ENCODE assay signal across 8 mouse cellular contexts in the genomic region with DNA sequence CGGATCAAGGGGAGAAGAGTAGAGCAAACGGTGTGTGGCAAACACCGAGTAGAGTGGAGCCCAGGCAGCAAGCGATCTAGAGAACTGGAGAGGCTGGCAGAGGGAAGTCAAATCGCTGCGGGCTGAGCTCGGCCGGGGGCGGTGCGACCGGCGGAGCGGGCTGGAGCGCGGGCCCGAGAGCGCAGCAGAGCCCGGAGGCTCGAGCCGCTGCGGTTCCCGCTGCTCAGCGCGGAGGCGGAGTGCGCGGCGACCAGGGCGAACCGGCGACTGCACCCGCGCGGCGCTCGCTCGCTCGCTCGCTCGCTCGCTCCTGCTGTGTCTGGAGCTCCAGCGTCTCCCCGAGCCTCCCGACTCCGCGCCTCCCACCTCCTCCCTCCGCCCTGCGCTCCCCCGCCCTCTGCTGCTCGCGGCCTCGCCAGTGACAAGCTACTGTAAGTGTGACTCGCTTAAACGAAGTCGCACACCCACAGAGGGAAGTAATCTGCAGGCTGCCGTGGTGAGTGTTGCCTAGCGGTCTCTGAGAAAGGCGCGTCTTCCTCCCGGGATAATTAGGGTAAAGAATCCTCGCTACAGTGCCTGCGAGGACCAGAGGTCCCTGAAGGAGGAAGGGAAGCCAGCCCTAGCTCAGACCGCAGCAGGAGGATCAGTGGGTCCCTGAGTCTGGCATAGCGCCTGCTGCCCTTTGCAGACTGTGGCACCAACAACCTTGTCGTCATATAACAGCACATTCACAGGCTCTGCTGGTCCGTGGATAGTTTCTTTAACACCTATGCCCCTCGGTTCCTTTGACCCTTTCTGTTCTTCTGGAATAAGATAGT. TPM values are rescaled to one million over a fixed set of nuclear protein-coding genes. Genes with fewer than 3 reads are reported as not detected.
A peak's percentile ranks its signal among the peaks of the same experiment; 100 is the strongest.
DNase-seq lines count a peak whose midpoint lies in the region; ATAC-seq and TF ChIP-seq lines count a peak whose summit lies in the region.

A gene (minus strand): TSS at position 321 of the 818 bp plus-strand sequence.

- H3K27ac ChIP-seq in embryonic facial prominence, embryonic 10.5 days (replicated peaks), result peak within 1 kb of the TSS; percentile 79
- no peak within 1 kb of the TSS for H3K27ac ChIP-seq in heart, embryonic 14.5 days (replicated peaks in 1 of 2; ENCODE audit: control insufficient read depth in 1 of 2, insufficient read depth in 1 of 2, low read depth in 2 of 2, low read length in 2 of 2)
- no peak within 1 kb of the TSS for H3K27ac ChIP-seq in liver, embryonic 11.5 days (ENCODE audit: low read depth, low read length)

- no peak for TF ChIP-seq POLR2A in myocyte (IDR thresholded peaks at IDR 0.05; ENCODE audit: insufficient read length, low read depth)

- peaks cover 19% of the 10 kb centered on the region for H3K4me1 ChIP-seq in embryonic facial prominence, embryonic 10.5 days
- H3K4me1 ChIP-seq in heart, embryonic 14.5 days (ENCODE audit: control insufficient read depth in 2 of 2, insufficient read depth in 2 of 2, low read length in 2 of 2), result peaks cover 0 to 6% of the 10 kb centered on the region in 2 experiments; a peak in 1 of 4 replicates
- H3K4me1 ChIP-seq in liver, embryonic 11.5 days (replicated peaks; ENCODE audit: control insufficient read depth, insufficient read depth, low read length), result no peaks in the 10 kb centered on the region

- peak within 1 kb of the TSS; percentile 89 for H3K4me2 ChIP-seq in heart, embryonic 14.5 days (ENCODE audit: low read length)
- peak within 1 kb of the TSS; percentile 70 for H3K4me2 ChIP-seq in liver, embryonic 11.5 days
- H3K4me2 ChIP-seq in myocyte (ENCODE audit: low read depth), result peak within 1 kb of the TSS; percentile 12

- H3K4me3 ChIP-seq in embryonic facial prominence, embryonic 10.5 days, result peak within 1 kb of the TSS; percentile 72
- H3K4me3 ChIP-seq in heart, embryonic 14.5 days (ENCODE audit: control insufficient read depth in 1 of 2, insufficient read depth in 1 of 2, low read depth in 1 of 2, low read length in 2 of 2), result peak within 1 kb of the TSS; percentile 62
- peak within 1 kb of the TSS; percentile 45 for H3K4me3 ChIP-seq in liver, embryonic 11.5 days (ENCODE audit: low read depth, low read length)
- no peak within 1 kb of the TSS for H3K4me3 ChIP-seq in myocyte

- ATAC-seq in heart, embryonic 14.5 days (ENCODE audit: insufficient number of reproducible peaks, insufficient read depth, low FRiP score, low read depth), result peak; percentile 88
- ATAC-seq in liver, embryonic 11.5 days (replicated peaks; ENCODE audit: low FRiP score), result peak; percentile 81

- peak; percentile 73 for DNase-seq in layer of hippocampus, adult 11-12 months (ENCODE audit: low spot score)
- no peak for DNase-seq in layer of hippocampus, adult 9-10 months (ENCODE audit: low spot score)
- DNase-seq in embryonic facial prominence, embryonic 10.5 days (ENCODE audit: low spot score), result peak; percentile 86
- peak; percentile 67 for DNase-seq in kidney, postnatal 10 days
- peak; percentile 66 for DNase-seq in liver, embryonic 11.5 days (ENCODE audit: low spot score)
- DNase-seq in testis, postnatal 10 days (ENCODE audit: low spot score), result peak; percentile 62

- under 1% methylated on average over 67 of the region's 67 CpGs for WGBS in embryonic facial prominence, embryonic 10.5 days
- 0% methylated on average over 47 of the region's 67 CpGs for WGBS in heart, embryonic 14.5 days
- WGBS in liver, embryonic 11.5 days, result 1% methylated on average over 53 of the region's 67 CpGs

- H3K79me2 ChIP-seq in myocyte (ENCODE audit: control insufficient read depth, insufficient read depth), result no peaks in the 10 kb centered on the region

- peaks cover 46% of the 10 kb centered on the region for H3K27me3 ChIP-seq in embryonic facial prominence, embryonic 10.5 days (replicated peaks; ENCODE audit: low read depth, poor library complexity, severe bottlenecking)
- peaks cover 22% of the 10 kb centered on the region for H3K27me3 ChIP-seq in heart, embryonic 14.5 days (ENCODE audit: control insufficient read depth, insufficient read depth, low read length)
- peaks cover 29% of the 10 kb centered on the region for H3K27me3 ChIP-seq in liver, embryonic 11.5 days (replicated peaks; ENCODE audit: control insufficient read depth, insufficient read depth, low read length)
- H3K27me3 ChIP-seq in myocyte (ENCODE audit: control insufficient read depth, insufficient read depth, insufficient read length), result no peaks in the 10 kb centered on the region

- no peaks in the 10 kb centered on the region for H3K36me3 ChIP-seq in embryonic facial prominence, embryonic 10.5 days (replicated peaks)
- H3K36me3 ChIP-seq in heart, embryonic 14.5 days (ENCODE audit: control insufficient read depth, insufficient read depth, low read length), result no peaks in the 10 kb centered on the region
- no peaks in the 10 kb centered on the region for H3K36me3 ChIP-seq in liver, embryonic 11.5 days (ENCODE audit: control insufficient read depth, insufficient read depth, low read length)
- no peaks in the 10 kb centered on the region for H3K36me3 ChIP-seq in myocyte (ENCODE audit: control insufficient read depth, insufficient read depth)

- H3K9me3 ChIP-seq in embryonic facial prominence, embryonic 10.5 days, result no peaks in the 10 kb centered on the region
- no peaks in the 10 kb centered on the region for H3K9me3 ChIP-seq in heart, embryonic 14.5 days (ENCODE audit: control insufficient read depth, low read length)
- no peaks in the 10 kb centered on the region for H3K9me3 ChIP-seq in liver, embryonic 11.5 days (ENCODE audit: control insufficient read depth, low read length)

- H3ac ChIP-seq in myocyte (ENCODE audit: control insufficient read depth, insufficient read length), result no peak within 1 kb of the TSS

- H3K9ac ChIP-seq in heart, embryonic 14.5 days (ENCODE audit: low read length), result peak within 1 kb of the TSS; percentile 69
- no peak within 1 kb of the TSS for H3K9ac ChIP-seq in liver, embryonic 11.5 days (ENCODE audit: low read depth, low read length)

TF ChIP-seq in myocyte, 11 proteins besides CTCF, POLR2A, EP300 and RAD21:
- TF ChIP-seq USF1 (IDR thresholded peaks at IDR 0.05; ENCODE audit: low read depth), result no peak
- TF ChIP-seq CEBPB (IDR thresholded peaks at IDR 0.05; ENCODE audit: insufficient read depth, poor library complexity, severe bottlenecking), result no peak
- no peak for TF ChIP-seq E2F4 (IDR thresholded peaks at IDR 0.05; ENCODE audit: insufficient read depth)
- no peak for TF ChIP-seq REST (IDR thresholded peaks at IDR 0.05; ENCODE audit: insufficient read depth, insufficient read length)
- TF ChIP-seq POLR2AphosphoS2 (IDR thresholded peaks at IDR 0.05; ENCODE audit: insufficient read length, low read depth), result no peak
- no peak for TF ChIP-seq TCF12 (IDR thresholded peaks at IDR 0.05; ENCODE audit: insufficient read depth, poor library complexity, severe bottlenecking)
- no peak for TF ChIP-seq SRF (IDR thresholded peaks at IDR 0.05; ENCODE audit: control insufficient read depth, insufficient read length, low read depth)
- TF ChIP-seq MYOD1 (IDR thresholded peaks at IDR 0.05; ENCODE audit: control insufficient read depth in 1 of 3, insufficient read length in 2 of 3, low read depth in 2 of 3), result no peak
- TF ChIP-seq TCF3 (IDR thresholded peaks at IDR 0.05; ENCODE audit: insufficient read length, low read depth), result no peak

RNA-seq across cellular contexts. Expression of the gene that starts here (rescaled TPM):
- polyA plus RNA-seq in embryonic facial prominence, embryonic 10.5 days (2016; fragmentation: Nextera tagmentation; extraction: Ambion mirVana), result 4.3 TPM in 2 replicates
- 0.58 and 0.82 TPM in 2 replicates for polyA plus RNA-seq in heart, embryonic 14.5 days (2014; fragmentation: Nextera tagmentation; extraction: Ambion mirVana)
- polyA plus RNA-seq in liver, embryonic 11.5 days (2014; fragmentation: Nextera tagmentation; extraction: Ambion mirVana), result 0.07 and 0.08 TPM in 2 replicates
- not detected for polyA plus RNA-seq in myocyte (2012; fragmentation: generic; extraction: Trizol)

Comparison
In these comparisons a context has a peak if more than half of its experiments do, and no peak if none do; other contexts are left out.
1. Peak in ATAC-seq, H3K4me3 ChIP-seq, H3K9ac ChIP-seq and H3K4me2 ChIP-seq in heart, embryonic 14.5 days; RNA of the gene not detected or under 1 TPM.
2. Peak in DNase-seq, ATAC-seq, H3K4me3 ChIP-seq and H3K4me2 ChIP-seq in liver, embryonic 11.5 days; RNA of the gene not detected or under 1 TPM.
3. H3K4me2 ChIP-seq: peak in every context shown above with its lines; median percentile 89 in heart, embryonic 14.5 days; 70 in liver, embryonic 11.5 days; 12 in myocyte.